Mouse (Mus musculus) right cerebral cortex, postnatal 36 days (tissue): ENCODE data around the gene Dnajc22.

Experiments
- DNase-seq, 2 experiments: peaks; one replicate each; pipeline ENCODE4 v3.0.0; 2022; ENCODE audit warnings: low spot score in 2 of 2, mixed read lengths in 1 of 2

Dnajc22 gene

GRCm38 (mm10) chr15:99087253-99088075, 5.5 kb upstream of the Dnajc22 start, which contains the start of gene C1ql4:
Gene C1ql4, minus strand, starts transcription at chr15:99087817.
- no peak for DNase-seq

- peak in 1 of 2 experiments; percentile 14 for DNase-seq
Measured at GRCm38 (mm10) chr15:99088292-99088691, 4.7 kb upstream of the Dnajc22 start.

DNA sequence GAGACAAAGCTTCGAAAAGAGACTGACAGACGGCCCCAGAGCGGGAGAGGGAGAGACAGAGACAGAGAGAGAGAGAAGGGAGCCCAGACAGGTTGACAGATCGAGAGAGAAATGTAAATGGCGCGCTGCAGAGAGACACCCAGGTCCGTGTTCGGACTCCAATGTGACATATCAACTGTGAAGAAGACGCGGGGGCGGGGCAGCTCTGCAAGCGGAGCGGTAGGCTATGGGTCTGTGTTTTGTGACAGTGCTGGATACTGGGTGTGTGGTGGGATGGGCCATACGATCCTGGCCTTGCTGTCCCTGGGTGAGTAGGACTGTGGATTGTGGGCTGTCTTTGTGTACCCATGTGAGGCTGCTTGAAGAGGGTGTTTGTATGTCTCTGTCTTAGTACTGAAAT, 3.9 kb upstream of the Dnajc22 start:
- no peak for DNase-seq

- no peak for DNase-seq
Measured at GRCm38 (mm10) chr15:99093291-99094258, 605 bp downstream of the Dnajc22 start.

DNA sequence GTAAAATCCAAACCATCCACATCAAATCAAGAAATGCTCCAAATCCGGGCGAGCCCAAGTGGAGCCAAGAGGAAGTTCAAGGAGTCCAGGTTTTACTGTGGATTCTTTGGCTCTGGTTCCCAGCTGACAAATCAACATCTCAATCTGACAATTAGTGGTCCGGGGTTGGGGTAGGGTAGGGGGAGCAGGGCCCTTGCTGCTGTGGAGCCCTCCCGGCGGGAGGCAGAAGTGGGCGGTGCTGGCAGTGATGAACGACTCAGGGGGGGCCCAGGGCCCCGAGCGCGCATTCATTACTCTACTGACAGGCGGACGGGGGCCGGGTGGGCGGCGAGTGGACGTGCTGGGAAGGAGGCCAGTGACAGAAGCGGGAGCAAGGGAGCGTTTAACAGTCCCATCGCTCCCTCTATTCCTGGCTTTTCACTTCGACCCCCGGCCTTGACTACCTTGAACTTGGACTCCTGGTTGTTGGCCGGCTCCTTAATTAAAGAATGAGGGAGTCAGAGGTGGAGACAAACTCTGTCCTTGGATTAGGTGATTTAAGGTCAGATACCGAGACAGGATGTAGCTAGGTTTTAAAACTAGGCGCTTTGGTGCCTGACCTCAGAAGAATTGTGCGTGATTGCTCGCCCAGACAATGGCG, 1.8 kb downstream of the Dnajc22 start:
- no peak for DNase-seq

DNA sequence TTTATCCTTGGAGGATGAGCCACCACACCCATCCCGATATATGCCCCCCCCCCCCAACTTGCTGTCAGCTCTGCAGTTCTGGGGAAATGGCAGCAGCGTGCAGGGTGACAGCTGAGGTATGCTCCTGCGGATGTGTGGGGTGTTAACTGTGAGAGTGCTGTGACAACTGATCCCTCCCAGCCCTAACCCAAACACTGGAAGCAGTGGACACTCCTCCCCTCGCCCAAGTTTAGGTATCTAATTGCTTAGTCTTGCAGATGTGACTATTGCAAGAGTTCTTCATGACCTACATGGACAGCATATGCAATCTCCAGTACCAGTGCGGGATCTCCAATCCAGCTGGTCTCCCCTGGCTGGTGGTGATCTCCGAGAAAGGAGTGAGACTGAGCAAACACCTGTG, 2.4 kb downstream of the Dnajc22 start:
- DNase-seq, result no peak

- no peak for DNase-seq
Measured at GRCm38 (mm10) chr15:99096061-99096793, 3.3 kb downstream of the Dnajc22 start.

GRCm38 (mm10) chr15:99096831-99097500, 4.0 kb downstream of the Dnajc22 start:
- no peak for DNase-seq

DNA sequence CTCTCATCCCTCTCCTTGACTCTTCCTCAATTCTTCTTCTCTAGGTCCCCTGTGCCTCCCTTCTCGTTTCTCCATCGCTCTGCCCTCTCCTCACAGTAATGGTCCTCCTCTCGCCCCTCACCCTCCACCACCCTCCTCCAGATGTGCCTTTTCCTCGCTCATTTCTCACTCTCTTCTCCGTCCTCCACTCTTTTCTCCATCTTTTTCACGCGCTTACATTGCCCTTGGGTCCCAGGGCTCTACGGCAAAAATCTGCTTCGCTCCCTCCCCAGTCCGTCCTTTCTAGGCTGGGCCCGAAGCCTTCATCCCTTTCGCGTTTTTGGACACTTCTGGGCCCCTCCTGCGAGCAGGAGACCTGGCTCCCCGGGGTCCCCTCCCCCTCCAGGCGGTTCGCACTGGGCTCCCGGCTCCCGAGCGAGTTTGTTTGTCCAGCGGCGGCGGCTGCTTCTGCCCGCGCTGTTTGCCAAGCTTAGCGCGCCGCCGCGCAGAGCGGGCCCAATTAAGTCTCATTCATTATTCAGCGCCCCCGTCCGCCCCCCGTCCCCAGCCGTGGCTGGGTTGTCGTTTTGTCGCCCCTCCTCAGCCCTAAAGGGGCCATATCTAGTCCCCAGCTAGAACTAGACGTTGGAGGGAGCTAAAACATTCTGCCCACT, 5.0 kb downstream of the Dnajc22 start:
- DNase-seq, result no peak

GRCm38 (mm10) chr15:99098493-99098861, 5.5 kb downstream of the Dnajc22 start:
- DNase-seq, result no peak

GRCm38 (mm10) chr15:99099139-99099556, 6.2 kb downstream of the Dnajc22 start:
- no peak for DNase-seq

DNA sequence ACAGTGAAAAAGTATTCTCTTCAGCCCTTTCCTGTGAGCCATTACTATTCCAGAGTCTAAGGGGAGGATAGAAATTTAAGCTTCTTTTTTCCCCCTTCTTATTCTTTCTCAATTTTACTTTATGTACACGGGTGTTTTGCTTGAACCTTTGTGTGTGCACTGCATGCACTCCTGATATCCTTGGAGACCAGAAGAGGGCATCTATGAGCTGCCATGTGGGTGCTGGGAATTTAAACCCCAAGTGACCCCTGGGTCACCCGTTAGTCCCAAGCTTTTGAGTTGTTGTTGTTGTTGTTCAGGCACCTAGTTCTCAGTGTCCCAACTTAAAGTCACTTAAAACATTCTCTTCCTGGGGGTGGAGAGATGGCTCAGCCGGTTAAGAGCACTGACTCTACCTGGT, 7.0 kb downstream of the Dnajc22 start:
- DNase-seq, result no peak

DNA sequence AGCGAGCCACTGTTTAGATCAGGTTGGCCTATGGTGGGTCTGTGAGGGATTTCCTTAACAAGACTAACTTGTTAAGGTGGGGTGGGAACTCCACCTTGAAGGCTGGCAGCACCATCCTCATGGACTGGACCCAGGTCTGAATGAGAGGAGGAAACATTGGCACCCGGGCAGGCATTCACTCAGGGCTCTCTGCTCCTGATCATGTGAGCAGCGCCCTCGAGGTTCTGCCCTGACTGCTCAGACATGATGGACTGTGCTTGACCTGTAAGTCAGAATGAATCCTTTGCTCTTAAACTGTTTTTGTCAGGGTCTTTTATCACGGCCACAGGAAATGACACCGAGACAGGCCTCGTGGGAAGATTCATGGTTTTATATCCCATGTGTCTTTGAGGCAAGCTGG, 12.3 kb downstream of the Dnajc22 start:
- DNase-seq, result no peak

DNA sequence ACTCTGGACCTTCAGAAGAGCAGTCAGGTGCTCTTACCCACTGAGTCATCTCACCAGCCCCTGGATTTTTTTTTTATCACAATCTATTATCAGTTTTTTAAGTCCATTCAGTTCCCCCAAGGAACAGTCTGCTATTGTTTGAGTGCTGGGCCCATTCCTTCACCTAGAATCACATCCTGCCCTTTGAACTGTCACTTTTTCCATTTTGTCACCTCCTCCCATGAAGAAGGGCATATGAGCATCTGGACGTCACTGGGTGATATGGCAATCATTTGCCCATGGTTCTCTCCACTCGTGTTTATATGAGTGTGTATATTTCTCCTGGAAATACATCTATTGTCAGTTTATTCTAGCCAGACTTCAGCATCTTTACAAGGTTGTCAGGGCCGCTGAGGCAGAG, 14.9 kb downstream of the Dnajc22 start:
- no peak for DNase-seq

- no peak for DNase-seq
Measured at GRCm38 (mm10) chr15:99111139-99111538, 18.2 kb downstream of the Dnajc22 start.

DNA sequence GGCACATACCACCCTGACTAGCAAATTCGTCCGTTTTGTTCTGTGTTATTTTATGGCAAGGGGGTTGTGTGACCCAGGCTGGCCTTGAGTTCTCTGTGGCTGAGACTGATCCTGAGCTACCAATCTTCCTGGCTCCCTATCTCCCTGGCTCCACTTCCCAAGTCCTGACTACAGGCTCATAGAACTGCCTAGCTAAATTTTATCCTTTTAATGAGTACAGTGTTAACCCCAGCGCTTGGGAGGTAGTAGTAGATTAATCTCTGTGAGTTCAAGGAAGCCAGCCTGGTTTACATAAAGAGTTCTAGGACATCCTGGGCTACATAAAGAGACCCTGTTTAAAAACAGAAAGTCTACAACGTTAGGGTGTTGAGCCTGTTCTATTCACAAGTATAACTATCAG, 18.8 kb downstream of the Dnajc22 start:
- no peak for DNase-seq

- DNase-seq, result no peak
Measured at GRCm38 (mm10) chr15:99112843-99113395, 19.9 kb downstream of the Dnajc22 start.

GRCm38 (mm10) chr15:99113396-99113975, 20.5 kb downstream of the Dnajc22 start:
- DNase-seq, result no peak

DNA sequence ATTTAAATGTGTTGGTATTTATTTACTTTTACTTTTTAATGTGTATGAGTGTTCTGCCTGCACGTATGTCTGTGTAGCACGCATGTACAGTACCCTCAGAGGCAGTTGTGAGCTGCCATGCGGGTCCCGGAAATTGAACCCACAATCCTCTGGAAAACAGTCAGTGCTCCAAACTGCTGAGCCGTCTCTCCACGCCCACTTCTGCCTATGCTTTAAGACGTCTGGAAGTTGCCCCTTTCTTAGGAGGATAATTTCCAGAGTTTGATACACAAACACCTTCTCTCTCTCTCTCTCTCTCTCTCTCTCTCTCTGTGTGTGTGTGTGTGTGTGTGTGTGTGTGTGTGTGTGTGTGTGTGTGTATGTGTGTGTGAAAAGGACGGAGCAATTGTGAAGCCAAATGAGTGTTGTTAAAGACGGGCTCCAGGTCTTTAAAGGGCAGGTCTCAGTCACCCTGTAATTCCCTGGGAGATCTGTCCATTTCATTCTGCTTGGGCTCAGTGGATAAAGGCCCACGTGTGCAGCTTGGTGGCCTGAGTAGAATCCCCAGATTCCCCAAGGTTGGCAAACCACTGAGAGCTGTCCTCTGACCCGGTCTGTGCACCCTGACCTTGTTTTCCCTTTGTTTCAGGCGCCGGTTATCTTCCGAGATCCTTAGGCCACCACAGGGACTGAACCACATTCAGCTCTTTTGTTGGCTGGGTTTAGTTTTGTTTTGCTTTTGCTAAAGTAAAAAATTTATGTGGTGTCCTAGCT, 21.5 kb downstream of the Dnajc22 start:
- DNase-seq, result no peak
